Mouse (Mus musculus) urinary bladder, adult 18-20 months (tissue): ENCODE measurements around the gene Zfp120.
"Not testable (repeated sequence)": the region's sequence is repeated elsewhere in the genome, so short reads cannot be mapped to it uniquely, and the experiment has no call there.

Experiments used
- DNase-seq, 2 experiments: peaks; one replicate each; pipeline ENCODE4 v3.0.0; 2022; ENCODE audit warnings: low spot score in 2 of 2, mixed read lengths in 2 of 2

The Zfp120 gene

GRCm38 (mm10) chr2:150136435-150136897, at the start of gene Zfp120:
Gene Zfp120, minus strand, starts transcription at chr2:150136708.
- peak; percentile 68 to 81 for DNase-seq

GRCm38 (mm10) chr2:150181570-150181999, 45.1 kb upstream of the Zfp120 start, which contains the start of gene Gm14139:
Gene Gm14139, plus strand, starts transcription at chr2:150181755.
- not testable (repeated sequence) for DNase-seq

- DNase-seq, result not testable (repeated sequence)
These were observed 44.5 kb upstream of the Zfp120 start for GRCm38 (mm10) chr2:150181046-150181445.

GRCm38 (mm10) chr2:150179579-150179978, 43.1 kb upstream of the Zfp120 start, which contains the start of gene Gm10770:
Gene Gm10770, minus strand, starts transcription at chr2:150179679.
- not testable (repeated sequence) for DNase-seq

GRCm38 (mm10) chr2:150173833-150174232, 37.3 kb upstream of the Zfp120 start:
- no peak for DNase-seq

GRCm38 (mm10) chr2:150166703-150167102, 30.2 kb upstream of the Zfp120 start:
- DNase-seq, result no peak

GRCm38 (mm10) chr2:150132773-150133172, 3.7 kb downstream of the Zfp120 start:
- DNase-seq, result no peak

- not testable (repeated sequence) for DNase-seq
These were observed 4.5 kb downstream of the Zfp120 start for GRCm38 (mm10) chr2:150132002-150132401.

- DNase-seq, result no peak
These were observed 25.1 kb downstream of the Zfp120 start for GRCm38 (mm10) chr2:150111247-150111912.

GRCm38 (mm10) chr2:150099618-150100017, 36.9 kb downstream of the Zfp120 start:
- DNase-seq, result not testable (repeated sequence)
